Mouse (Mus musculus) testis, adult 2 months (tissue): ENCODE measurements around the gene Dnajb2.

Source experiments
- CTCF ChIP-seq: fragments of 200-500 bp; IDR thresholded peaks from 2 replicates; pipeline ENCODE4 v1.5.1; 2012; ENCODE audit warnings: low read depth, mild to moderate bottlenecking, inconsistent platforms, low read length, moderate library complexity; ENCODE audit not compliant: control insufficient read depth, insufficient read depth, insufficient replicate concordance
- POLR2A ChIP-seq: fragments of 200-500 bp; IDR thresholded peaks from 2 replicates; pipeline ENCODE4 v1.6.1; 2012; ENCODE audit warnings: low read depth, mild to moderate bottlenecking, inconsistent platforms, low read length, moderate library complexity; ENCODE audit not compliant: control insufficient read depth

DNA sequence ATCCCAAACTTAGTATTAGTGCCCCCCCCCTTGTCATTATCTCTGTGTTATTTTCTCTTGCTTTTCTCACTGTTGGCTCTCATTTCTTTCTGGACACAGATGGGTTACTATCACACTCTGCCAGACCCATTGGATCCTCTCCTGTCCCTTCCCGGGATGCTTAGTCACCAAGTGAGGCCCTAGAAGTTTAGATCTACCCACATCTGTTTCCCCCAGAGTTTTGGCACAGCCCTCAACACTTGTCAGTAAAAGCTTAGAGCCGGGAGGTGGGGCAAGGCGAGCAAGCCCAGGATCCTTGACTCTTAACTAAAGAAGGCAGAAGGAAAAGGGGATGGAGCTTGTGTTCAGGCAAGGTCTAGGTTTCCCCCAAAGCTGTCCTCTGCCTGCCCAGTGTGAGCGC lies 7.0 kb upstream of the Dnajb2 start:
- TF ChIP-seq POLR2A, result no peak
- TF ChIP-seq CTCF, result no peak
